Mouse (Mus musculus): ENCODE data around the gene Npr2. TPM values are rescaled to one million over a fixed set of nuclear protein-coding genes. Genes with fewer than 3 reads are reported as not detected.
A peak's percentile ranks its signal among the peaks of the same experiment; 100 is the strongest.
"Not testable (repeated sequence)": the region's sequence is repeated elsewhere in the genome, so short reads cannot be mapped to it uniquely, and the experiment has no call there.

The Npr2 gene
- 10 to 100 TPM; 30.7 to 39.5 TPM for total RNA-seq (2021)
- long read RNA-seq, experiment 1, transcript Npr2-201 (22 exons, 3,660 nt): major isoform, 43 of 62 reads
- long read RNA-seq, experiment 1, partial matches to known transcripts: 6 of 62 reads
- long read RNA-seq, experiment 1, other reads (novel, unspliced or antisense): 12 of 62 reads
- long read RNA-seq, experiment 2, transcript Npr2-201 (22 exons, 3,660 nt): major isoform, 21 of 36 reads
- long read RNA-seq, experiment 2, partial matches to known transcripts: 7 of 36 reads
- long read RNA-seq, experiment 2, other reads (novel, unspliced or antisense): 8 of 36 reads

GRCm38 (mm10) chr4:43631046-43631955 lies at the start of gene Npr2:
Npr2 (plus strand) TSS chr4:43631935.
- peak; percentile 60 for DNase-seq

GRCm38 (mm10) chr4:43582241-43582640 lies 49.5 kb upstream of the Npr2 start:
- DNase-seq: no peak

GRCm38 (mm10) chr4:43583421-43583820 lies 48.3 kb upstream of the Npr2 start:
- DNase-seq: no peak

GRCm38 (mm10) chr4:43584444-43585416 lies 47.0 kb upstream of the Npr2 start, which contains the start of gene Msmp:
Msmp (minus strand) TSS chr4:43584494.
- no peak for DNase-seq

GRCm38 (mm10) chr4:43585682-43586081 lies 46.1 kb upstream of the Npr2 start:
- no peak for DNase-seq

DNA sequence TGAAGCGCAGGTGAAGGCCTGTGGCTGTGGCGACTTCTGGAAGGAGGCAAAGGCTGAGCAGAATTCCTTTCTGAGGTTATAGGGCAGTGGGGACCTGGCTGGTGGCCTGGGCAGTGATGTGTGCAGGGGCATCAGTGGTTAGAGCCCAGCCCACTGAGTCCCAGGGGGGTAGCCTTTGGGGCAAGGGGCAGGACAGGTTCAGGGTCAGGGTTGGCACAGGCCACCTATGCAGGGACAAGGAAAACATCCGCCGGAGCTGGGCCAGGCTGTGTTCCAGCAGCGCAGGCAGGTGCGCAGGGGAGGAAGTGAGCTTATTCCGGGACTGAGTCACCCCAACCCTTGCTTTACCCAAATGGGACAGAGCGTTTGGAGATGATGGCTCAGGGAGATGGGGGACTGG lies 45.3 kb upstream of the Npr2 start:
- no peak for DNase-seq

- no peak for DNase-seq
Observed at GRCm38 (mm10) chr4:43587681-43588080, 44.1 kb upstream of the Npr2 start.

GRCm38 (mm10) chr4:43591543-43591942 lies 40.2 kb upstream of the Npr2 start:
- no peak for DNase-seq

DNA sequence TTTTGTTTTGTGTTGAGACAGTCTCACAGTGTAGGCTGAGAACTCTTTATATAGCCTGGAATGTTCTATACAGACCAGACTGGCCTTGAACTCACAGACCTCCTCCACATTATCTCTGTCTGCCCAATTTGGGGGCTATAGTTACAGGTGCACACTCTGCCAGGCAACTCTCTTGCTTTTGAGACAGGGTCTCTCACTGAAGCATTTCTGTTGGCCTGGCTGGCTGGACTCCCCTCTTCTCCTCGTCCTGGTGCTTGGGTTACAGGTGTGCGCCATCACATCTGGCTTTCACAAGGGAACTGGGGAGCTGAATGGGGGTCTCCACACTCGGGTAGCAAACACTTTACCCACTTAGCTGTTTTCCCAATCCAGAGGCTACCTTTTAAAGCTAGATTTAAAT lies 39.8 kb upstream of the Npr2 start:
- no peak for DNase-seq

DNA sequence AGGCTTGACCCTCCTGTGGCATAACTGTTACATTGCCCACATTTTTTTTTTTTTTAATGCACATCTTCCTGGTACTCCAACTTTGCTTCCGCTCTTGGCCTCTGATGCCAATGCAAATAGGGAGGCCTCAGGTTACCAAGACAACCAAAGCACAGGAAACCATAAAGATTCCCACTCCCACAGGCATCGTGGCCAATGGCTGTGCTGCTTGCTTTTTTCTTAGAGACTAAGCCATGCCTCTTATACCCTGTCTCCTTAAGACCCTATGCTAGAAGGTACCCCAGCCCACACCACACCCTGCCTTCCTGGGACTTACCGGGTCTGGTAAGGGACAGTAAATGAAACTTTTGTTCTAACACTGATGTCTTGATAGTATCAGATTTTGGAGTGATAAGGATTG lies 38.3 kb upstream of the Npr2 start:
- no peak for DNase-seq

- not testable (repeated sequence) for DNase-seq
Observed at GRCm38 (mm10) chr4:43596597-43596996, 35.1 kb upstream of the Npr2 start.

- DNase-seq: no peak
Observed at GRCm38 (mm10) chr4:43598200-43598599, 33.5 kb upstream of the Npr2 start.

DNA sequence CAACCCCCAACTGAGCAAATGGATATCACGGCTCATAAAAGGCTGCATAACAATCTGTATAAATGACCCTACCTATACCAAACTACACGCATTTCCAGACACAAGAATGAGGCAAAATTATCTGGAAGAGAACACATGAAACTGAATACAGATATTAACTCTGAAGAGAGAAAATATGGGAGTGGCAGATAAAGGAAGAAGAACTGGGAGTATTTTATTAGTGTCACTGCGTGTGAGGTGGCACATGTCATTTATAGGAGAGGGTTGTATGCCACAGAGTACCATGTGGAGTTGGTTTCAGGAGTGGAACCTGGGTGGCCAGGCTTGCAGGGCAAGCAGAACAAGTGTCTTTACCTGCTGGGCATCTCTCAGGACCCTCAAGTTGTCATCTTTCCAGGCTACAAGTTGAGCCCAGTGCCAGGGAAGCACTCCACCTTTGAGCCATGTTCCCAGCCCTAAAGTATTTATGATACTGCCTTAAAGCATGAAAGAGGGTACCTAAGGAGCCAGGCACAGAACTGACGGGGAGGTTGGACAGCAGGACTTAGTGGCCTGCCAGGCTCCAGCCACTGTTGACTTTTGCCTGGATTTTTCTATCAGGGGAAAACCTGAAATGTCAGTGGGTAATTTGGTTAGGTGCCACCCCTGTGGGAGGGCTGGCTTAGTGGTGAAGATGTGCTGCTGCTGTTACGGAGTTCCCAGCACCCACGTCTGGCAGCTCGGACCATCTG lies 32.9 kb upstream of the Npr2 start:
- DNase-seq: no peak

DNA sequence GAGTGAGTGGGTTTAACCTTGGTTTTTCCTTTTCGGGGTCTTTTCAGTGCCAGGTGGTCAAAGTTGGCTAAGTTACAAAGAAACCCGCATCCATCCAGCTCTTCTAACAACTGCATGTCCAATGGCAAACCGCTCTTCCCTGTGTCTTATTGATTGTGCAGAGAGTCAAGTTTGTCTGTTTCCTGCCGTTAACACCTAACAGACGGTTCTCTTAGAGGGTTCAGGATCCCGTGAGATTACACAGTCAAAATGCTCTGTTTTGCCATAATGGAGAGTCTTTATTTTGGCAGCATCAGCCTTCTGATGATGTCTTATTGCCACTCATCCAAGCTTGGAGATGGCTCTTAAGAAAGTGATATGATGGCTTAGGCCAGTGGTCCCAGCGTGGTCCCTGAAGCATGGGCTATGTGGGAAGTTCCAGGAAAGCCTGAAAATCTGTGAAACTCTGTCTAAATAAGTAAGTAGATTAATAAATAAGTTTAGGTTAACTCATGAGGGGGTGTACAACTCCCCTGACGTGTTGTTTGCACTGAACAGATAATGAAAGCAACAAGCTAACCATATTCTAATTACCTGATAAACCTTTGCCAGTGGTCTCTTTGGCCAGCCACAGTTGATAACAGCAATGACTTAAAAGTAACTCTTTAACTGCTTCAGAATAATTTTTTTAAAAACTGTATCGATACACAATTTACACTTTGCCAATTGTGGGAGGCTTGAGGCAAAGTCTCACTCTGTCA lies 31.4 kb upstream of the Npr2 start:
- no peak for DNase-seq

DNA sequence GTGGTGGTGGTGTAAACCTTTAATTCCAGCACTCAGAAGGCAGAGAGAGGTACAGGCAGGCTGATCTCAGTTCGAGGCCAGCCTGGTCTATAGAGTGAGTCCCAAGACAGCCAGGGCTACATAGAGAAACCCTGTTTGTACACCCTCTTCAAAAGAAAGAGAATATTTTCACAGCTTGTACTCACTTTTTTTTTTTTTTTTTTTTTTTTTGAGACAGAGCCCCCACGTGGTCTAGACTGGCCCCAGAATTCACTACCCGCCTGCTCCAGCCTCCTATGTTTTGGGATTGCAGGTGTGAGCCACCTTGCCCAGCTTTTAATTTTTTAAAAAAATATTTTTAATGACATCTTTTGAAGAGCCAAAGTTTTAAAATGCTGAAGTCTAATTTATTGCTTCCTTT lies 27.6 kb upstream of the Npr2 start:
- DNase-seq: no peak

DNA sequence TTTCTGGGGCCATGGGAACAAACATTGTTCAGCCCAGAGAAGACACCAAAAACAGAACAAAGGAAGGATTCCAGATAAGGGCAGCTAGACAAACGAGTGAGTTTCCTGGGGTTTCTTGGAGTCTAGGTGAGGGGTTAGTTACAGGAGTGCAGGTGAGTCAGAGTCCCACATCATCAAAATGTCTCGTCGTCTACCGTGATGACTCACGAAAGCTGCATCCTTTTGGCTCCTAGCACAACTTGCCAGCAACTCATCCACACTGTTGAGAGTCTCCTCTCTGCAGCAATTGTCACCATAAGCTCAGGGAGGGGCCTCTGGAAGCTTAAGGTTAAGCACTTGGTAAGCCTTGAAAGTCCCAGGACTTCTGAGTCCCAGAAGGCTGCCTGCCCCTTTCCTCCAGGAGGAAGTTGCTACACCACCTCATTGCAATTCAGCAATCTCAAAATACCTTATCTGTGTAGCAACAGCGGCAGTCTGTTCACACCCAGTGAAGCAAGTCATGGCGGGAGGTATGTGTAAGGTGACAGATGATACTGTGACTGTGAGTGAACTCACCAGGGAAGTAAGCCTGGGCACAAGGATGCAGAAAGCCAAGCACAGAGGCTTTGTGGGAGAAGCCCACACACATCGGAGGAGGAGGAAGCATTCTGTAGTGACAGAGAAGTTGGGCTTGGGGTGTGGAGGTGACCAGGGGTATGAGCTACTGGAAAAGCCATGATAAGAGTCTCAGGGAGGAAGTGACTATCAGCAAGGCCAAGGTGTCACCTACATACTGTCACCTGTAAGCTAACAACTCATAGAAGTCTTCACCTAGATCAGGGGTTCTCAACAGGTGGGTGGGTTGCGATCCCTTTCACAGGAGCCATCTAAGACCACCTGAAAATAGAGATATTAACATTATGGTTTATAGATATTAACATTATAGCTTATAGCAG lies 26.7 kb upstream of the Npr2 start:
- DNase-seq: no peak

- DNase-seq: no peak
Observed at GRCm38 (mm10) chr4:43612534-43612933, 19.2 kb upstream of the Npr2 start.

- DNase-seq: no peak
Observed at GRCm38 (mm10) chr4:43613060-43613730, 18.5 kb upstream of the Npr2 start.
